Mouse (Mus musculus) thymus, adult 2 months (tissue): ENCODE measurements at regions not wholly inside any gene's neighbourhood (a gene's known extent, or its start where the extent isn't known, plus 50 kb on each side); places are given as distances from the start of the nearest gene placed in this dataset.

ENCODE experiments used
- CTCF ChIP-seq: fragments of 200-500 bp; IDR thresholded peaks from 2 replicates; pipeline ENCODE4 v1.5.1; 2012; ENCODE audit warnings: mild to moderate bottlenecking, control low read depth, low read length, moderate library complexity, borderline replicate concordance; ENCODE audit not compliant: control insufficient read depth, poor library complexity, insufficient read depth; ENCODE audit errors: extremely low read depth
- POLR2A ChIP-seq: fragments of 200-500 bp; IDR thresholded peaks from 2 replicates; pipeline ENCODE4 v1.6.1; 2012; ENCODE audit warnings: mild to moderate bottlenecking, low read length, control low read depth, moderate library complexity; ENCODE audit not compliant: control insufficient read depth, poor library complexity, insufficient read depth; ENCODE audit errors: extremely low read depth

DNA sequence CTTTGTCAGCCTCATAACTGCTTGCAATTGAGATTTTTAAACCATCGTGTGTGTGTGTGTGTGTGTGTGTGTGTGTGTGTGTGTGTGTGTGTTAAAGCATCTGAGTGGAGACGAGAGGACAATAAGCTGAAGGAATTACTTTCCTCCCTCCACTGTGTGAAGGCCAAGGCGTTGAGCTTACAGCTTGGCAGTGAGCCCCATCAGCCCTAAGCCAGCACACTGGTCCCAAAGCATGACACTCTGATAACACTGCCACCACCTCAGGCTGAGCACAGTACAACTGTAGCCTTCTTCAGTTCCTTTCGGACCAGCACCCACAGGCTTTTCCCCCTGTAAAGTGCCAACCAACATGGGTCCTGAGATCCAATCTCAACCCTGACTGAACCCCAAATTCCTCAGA is 85.1 kb upstream of the Egln3 start:
- TF ChIP-seq POLR2A (no peak), CTCF (no peak)
